Mouse (Mus musculus) hematopoietic multipotent progenitor cell, adult 10-12 weeks (in vitro differentiated cells): ENCODE data around the gene Stt3a. TPM values are rescaled to one million over a fixed set of nuclear protein-coding genes. Genes with fewer than 3 reads are reported as not detected.

Experiments
- polyA plus RNA-seq: library from polyadenylated mRNA; stranded (reverse); fragments of >175 nt; gene quantifications from 2 replicates; pipeline ENCODE4 v1.2.3, GENCODE M21; 2012; ENCODE audit warnings: low replicate concordance

Stt3a gene
- polyA plus RNA-seq: 1.2 and 8.7 TPM in 2 replicates

DNA sequence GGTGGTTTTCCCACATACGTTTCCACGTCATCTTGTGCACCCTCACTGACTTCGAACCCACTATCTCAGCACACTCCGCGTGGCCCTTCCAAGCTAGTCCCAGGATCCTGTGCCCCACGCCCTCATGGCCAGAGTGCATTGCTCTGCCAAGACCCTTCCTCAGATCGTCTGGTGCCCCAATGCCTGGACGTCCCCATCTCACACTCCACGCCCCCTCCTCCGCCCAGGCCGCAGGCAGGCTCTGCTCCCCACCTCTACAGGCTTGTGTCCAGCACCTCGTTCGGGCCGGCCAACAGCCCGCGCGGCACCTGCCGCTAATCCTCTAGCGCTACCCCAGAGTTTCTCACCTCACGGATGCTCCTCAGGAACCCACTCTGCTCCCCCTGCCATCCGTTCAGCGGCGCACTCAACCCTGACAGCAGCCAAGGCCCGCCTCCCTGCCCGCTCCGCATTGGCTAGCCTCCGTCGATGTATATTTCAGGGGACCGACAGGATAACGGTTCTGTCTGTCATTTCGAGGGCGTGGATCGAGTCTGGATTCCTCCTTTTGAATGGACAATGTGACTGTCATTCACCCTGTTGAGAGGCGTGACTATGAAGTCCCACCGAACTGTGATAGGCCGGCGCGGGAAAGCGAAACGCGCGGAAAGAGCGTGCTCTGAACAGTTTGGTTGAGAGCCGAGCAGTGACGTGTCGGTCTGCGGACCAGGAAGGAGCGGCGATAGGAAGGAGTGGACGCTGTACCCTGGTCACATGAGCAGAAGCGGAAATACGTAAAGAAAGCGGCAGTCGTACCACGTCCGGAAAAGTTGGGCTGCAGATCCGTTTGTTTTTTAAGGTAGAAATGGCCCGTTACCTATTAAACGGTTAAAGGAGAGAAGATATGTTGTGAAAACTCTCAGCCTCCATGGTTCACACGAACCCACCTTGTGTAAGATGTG, at the start of gene Stt3a:
Stt3a (minus strand) TSS at position 477 of the 941 bp plus-strand sequence.

DNA sequence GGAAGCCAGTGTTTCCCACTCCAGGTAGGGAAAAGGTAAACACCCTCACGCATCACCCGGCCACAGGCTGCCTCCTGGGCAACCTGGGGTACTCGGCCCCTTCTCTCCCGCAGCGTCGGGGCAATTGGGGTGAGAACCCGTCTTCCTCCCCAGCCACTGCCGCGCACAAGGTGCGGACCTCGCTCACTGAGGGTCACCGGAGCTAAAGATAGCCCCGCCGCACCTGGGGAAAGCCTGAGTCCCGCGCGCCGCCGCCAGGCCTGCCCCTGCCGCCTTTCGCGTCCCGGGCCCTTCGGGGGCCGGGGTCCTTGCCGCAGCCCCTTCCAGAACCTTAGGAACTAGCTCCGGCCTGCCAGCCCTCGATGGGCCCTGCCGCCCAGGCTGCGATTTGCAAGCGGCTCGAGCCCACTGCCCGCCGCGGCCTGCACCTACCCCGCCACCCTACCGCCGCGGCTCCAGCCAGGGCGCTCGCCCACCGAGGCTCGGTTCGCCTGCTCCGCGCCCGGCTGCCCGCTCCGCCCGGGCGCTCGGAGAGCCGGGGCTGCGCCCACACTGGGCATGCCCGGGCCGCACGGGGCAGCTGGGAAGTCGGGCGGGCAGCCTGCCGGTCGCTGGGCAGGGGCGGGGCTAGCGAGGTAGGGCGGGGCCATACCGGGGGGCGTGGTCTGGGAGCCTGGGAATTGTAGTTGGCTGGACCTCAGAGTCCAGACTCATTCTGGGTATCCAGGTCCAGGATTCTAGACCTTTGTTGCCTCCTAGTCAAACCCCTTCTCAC, 29.5 kb upstream of the Stt3a start, which contains the start of gene Ei24:
Ei24 (minus strand) TSS at position 613 of the 775 bp plus-strand sequence.

DNA sequence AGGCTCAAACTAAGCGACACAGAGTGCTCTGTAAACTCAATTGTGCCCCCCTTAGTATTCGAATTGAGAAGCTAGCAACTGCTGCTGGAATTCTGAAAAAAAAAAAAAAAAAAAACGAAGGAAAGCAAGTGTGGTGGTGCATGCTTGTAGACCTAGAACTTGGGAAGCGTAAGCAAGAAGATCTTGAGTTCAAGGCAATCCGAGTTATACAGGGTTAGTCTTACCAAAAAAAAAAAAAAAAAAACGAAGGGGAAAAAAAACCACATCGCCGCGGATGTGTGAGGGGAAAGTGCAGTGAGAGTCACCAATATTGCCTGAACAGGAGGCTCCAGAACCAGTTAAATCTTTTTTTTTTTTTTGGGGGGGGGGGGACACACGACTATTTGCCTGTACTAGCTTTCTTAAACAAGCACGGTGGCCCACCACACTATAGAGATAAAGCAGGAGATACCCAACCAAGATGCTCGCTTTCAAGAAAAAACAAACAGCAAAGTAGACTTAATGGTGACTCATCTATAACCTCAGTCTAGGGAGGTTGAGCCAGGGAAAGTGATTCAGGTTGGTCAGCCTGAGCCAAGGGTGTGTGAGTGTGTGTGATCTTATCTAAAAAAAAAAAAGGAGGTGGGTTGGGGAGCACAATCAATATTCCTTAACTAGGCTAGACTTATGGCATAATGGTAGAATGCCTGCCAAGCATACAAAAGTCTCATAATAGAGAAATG, 40.3 kb downstream of the Stt3a start, which contains the start of gene Chek1:
Chek1 (minus strand) TSS at position 32 of the 722 bp plus-strand sequence.

DNA sequence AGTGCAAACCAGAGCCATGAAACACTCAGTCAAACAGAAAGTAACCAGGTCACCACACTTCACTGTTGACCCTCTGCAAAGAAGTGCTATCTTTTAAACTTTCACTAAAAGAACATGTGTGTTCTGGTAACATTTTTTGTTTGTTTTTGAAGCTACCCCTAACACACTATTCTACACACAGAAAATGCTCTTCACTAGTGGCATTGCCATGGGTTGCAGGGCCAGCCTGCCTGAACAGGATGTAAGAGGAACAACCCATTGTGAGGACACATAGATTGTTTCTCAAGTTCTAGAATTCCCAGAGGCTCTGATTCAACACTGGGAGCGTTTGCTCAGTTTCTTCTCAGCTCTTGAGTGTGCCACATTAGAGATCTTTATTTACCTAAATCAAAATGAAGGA, 74.6 kb downstream of the Stt3a start, which contains the start of gene Acrv1:
Acrv1 (plus strand) TSS at position 301 of the 400 bp plus-strand sequence.

Other genes starting within 250 kb of the Stt3a start
- gene Gm5615, start 225.7 kb downstream of the Stt3a start, polyA plus RNA-seq: not detected in 2 replicates
- not detected in 2 replicates for gene Gm17689, start 185.0 kb downstream of the Stt3a start, polyA plus RNA-seq
- gene A630095E13Rik, start 124.3 kb downstream of the Stt3a start, polyA plus RNA-seq: not detected in 2 replicates
- not detected in 2 replicates for gene Acrv1, start 74.5 kb downstream of the Stt3a start, polyA plus RNA-seq
- 0.25 and 0.39 TPM in 2 replicates for gene Chek1, start 40.6 kb downstream of the Stt3a start, polyA plus RNA-seq
- gene Ei24, start 29.7 kb upstream of the Stt3a start, polyA plus RNA-seq: 27.6 and 34.8 TPM in 2 replicates
- not detected in 2 replicates for gene Fez1, start 54.2 kb upstream of the Stt3a start, polyA plus RNA-seq